Mouse (Mus musculus) bone marrow, adult 2 months (tissue): Measurements from ENCODE around the gene Gm8068. TPM values are rescaled to one million over a fixed set of nuclear protein-coding genes. Genes with fewer than 3 reads are reported as not detected.
"Not testable (repeated sequence)": the region's sequence is repeated elsewhere in the genome, so short reads cannot be mapped to it uniquely, and the experiment has no call there.

ENCODE experiments used
- H3K27ac ChIP-seq: fragments of 200-500 bp; 2 replicates; pipeline ENCODE4 v1.5.1; 2012; ENCODE audit warnings: low read depth, mild to moderate bottlenecking, control low read depth, inconsistent platforms, low read length; ENCODE audit not compliant: control insufficient read depth, poor library complexity, insufficient read depth
- H3K4me1 ChIP-seq: fragments of 200-500 bp; 2 replicates; pipeline ENCODE4 v1.6.1; 2011; ENCODE audit warnings: low read length; ENCODE audit not compliant: control insufficient read depth, insufficient read depth
- H3K4me3 ChIP-seq: fragments of 200-500 bp; replicated peaks from 2 replicates; pipeline ENCODE3; 2011; ENCODE audit warnings: mild to moderate bottlenecking, low read depth, low read length, control low read depth; ENCODE audit not compliant: control insufficient read depth
- WGBS: fragments of 180-500 bp; shearing (Covaris S2); methylation state at CpG from one replicate; pipeline ENCODE4 v1.1.7; 2018; 5-methylcytosine and 5-hydroxymethylcytosine counted together
- polyA plus RNA-seq: library from polyadenylated mRNA; stranded (reverse); fragments of >200 nt; gene quantifications from 2 replicates; pipeline ENCODE4 v1.2.4, GENCODE M21; 2011; ENCODE audit warnings: low replicate concordance; ENCODE audit not compliant: missing spikeins, insufficient read depth, insufficient read length

The Gm8068 gene
- polyA plus RNA-seq: not detected in 2 replicates

DNA sequence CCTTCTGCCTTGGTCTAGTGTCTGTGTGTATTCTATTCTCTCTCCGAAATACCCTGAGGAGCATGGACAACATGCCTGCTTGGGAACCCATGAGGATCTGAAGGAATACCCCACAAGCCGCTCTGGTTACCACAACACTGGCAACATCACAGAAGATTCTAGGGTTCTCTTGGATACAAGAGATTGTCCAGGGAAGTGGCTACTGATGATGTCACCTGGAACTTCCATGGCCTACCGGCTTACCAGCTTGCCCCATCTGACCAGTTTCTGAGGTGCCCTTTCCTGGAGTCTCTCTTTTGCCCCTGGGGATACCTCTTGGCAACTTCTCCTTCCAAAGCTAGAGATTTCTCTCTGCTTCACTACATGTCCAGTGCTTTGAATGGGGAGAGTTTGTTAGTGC is at the start of gene Gm8068:
Gm8068 (minus strand) TSS at position 101 of the 400 bp plus-strand sequence.
- no CpG with 5 or more reads among the region's 3 CpGs for WGBS
- H3K4me3 ChIP-seq, H3K27ac ChIP-seq, H3K4me1 ChIP-seq: not testable (repeated sequence)

DNA sequence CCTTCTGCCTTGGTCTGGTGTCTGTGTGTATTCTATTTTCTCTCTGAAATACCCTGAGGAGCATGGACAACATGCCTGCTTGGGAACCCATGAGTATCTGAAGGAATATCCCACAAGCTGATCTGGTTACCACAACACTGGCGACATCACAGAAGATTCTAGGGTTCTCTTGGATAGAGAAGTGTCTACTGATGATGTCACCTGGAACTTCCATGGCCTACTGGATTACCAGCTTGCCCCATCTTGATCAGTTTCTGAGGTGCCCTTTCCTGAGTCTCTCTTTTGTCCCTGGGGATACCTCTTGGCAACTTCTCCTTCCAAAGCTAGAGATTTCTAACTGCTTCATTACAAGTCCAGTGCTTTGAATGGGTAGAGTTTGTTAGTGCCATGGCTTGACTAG is 48.8 kb upstream of the Gm8068 start, which contains the start of gene Gm7929:
Gm7929 (minus strand) TSS at position 101 of the 400 bp plus-strand sequence.
- WGBS: 77% methylated on average over 1 of the region's 1 CpGs

GRCm38 (mm10) chr14:41723437-41723836 is 21.8 kb upstream of the Gm8068 start:
- 70% methylated on average over 17 of the region's 17 CpGs for WGBS
- not testable (repeated sequence) for H3K27ac ChIP-seq, H3K4me3 ChIP-seq, H3K4me1 ChIP-seq

More for the DNA sequence above, 48.8 kb upstream of the Gm8068 start, which contains the start of gene Gm7929:
- H3K27ac ChIP-seq, H3K4me1 ChIP-seq, H3K4me3 ChIP-seq: not testable (repeated sequence)

DNA sequence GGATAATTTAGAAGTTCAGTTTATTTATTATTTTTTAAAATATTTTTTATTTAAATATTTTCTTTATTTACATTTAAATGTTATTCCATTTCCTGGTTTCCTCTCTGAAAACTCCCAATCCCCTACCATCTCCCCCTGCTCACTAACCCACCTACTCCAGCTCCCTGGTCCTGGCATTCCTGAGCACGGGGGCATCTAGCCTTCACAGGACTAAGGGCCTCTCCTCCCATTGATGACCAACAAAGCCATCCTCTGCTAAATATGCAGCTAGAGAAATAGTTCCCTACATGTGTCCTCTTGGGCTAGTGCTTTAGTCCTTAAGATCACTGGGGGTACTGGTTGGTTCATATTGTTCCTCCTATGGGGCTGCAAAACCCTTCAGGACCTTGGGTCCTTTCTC is 15.5 kb upstream of the Gm8068 start:
- not testable (repeated sequence) for H3K4me1 ChIP-seq, H3K4me3 ChIP-seq, H3K27ac ChIP-seq
- WGBS: 66% methylated on average over 1 of the region's 1 CpGs

- H3K27ac ChIP-seq, H3K4me3 ChIP-seq, H3K4me1 ChIP-seq: not testable (repeated sequence)
- WGBS: 68% methylated on average over 2 of the region's 2 CpGs
Observed at GRCm38 (mm10) chr14:41648176-41648575, 53.5 kb downstream of the Gm8068 start.

Other genes starting within 250 kb of the Gm8068 start
- gene Gm7954, start 248.4 kb downstream of the Gm8068 start, polyA plus RNA-seq: not detected in 2 replicates
- gene Gm3486, start 212.4 kb downstream of the Gm8068 start, polyA plus RNA-seq: not detected in 2 replicates
- gene Gm7970, start 146.3 kb downstream of the Gm8068 start, polyA plus RNA-seq: not detected in 2 replicates
- gene 1700049E17Rik2, start 128.7 kb downstream of the Gm8068 start, polyA plus RNA-seq: not detected in 2 replicates
- not detected in 2 replicates for gene Gm3072, start 77.3 kb downstream of the Gm8068 start, polyA plus RNA-seq
- not detected in 2 replicates for gene Gm3676, start 55.4 kb downstream of the Gm8068 start, polyA plus RNA-seq
- not detected in 2 replicates for gene Gm7929, start 48.7 kb upstream of the Gm8068 start, polyA plus RNA-seq
- gene Gm47189, start 70.6 kb upstream of the Gm8068 start, polyA plus RNA-seq: not detected in 2 replicates
- gene Gm7980, start 205.4 kb upstream of the Gm8068 start, polyA plus RNA-seq: not detected in 2 replicates
- not detected in 2 replicates for gene 1700049E17Rik1, start 223.1 kb upstream of the Gm8068 start, polyA plus RNA-seq
- gene 1700024B05Rik, start 242.1 kb upstream of the Gm8068 start, polyA plus RNA-seq: not detected in 2 replicates